Mouse (Mus musculus) MEL (cell line): Measurements from ENCODE around the gene Taf6. TPM values are rescaled to one million over a fixed set of nuclear protein-coding genes. Genes with fewer than 3 reads are reported as not detected.

Experiments
- DNase-seq: peaks from one replicate; pipeline ENCODE4 v3.0.0; 2011; ENCODE audit warnings: low read depth, low spot score
- H3K27ac ChIP-seq: 2 replicates; pipeline ENCODE4 v1.5.1; 2012; ENCODE audit warnings: low read depth, mild to moderate bottlenecking, control low read depth, low read length, moderate library complexity; ENCODE audit not compliant: control insufficient read depth
- H3K27me3 ChIP-seq, 2 experiments: fragments of 150-350 bp in 1 of 2; sonication (generic) in 1 of 2; 2 replicates each; pipeline ENCODE4 v1.6.1; 2012; ENCODE audit warnings: low read length in 2 of 2, mild to moderate bottlenecking in 2 of 2, improper control_type of control experiment in 1 of 2, moderate library complexity in 1 of 2; ENCODE audit not compliant: insufficient read depth in 2 of 2, control insufficient read depth in 1 of 2
- H3K36me3 ChIP-seq, 2 experiments: 2 replicates each; pipeline ENCODE4 v1.6.1; 2012 to 2014; ENCODE audit warnings: low read length in 2 of 2, improper control_type of control experiment in 1 of 2, inconsistent platforms in 1 of 2, mild to moderate bottlenecking in 1 of 2; ENCODE audit not compliant: insufficient read depth in 2 of 2, control insufficient read depth in 1 of 2
- H3K4me1 ChIP-seq, 2 experiments: fragments of 150-350 bp in 1 of 2; sonication (generic) in 1 of 2; 2 replicates each; pipeline ENCODE4 v1.6.1; 2012; ENCODE audit warnings: low read length in 2 of 2, improper control_type of control experiment in 1 of 2, mild to moderate bottlenecking in 1 of 2; ENCODE audit not compliant: insufficient read depth in 2 of 2, control insufficient read depth in 1 of 2
- H3K4me3 ChIP-seq, 2 experiments: fragments of 150-350 bp in 1 of 2; sonication (generic) in 1 of 2; 2 replicates each; pipeline ENCODE4 v1.5.1; 2012; ENCODE audit warnings: low read depth in 2 of 2, low read length in 2 of 2, mild to moderate bottlenecking in 2 of 2, moderate library complexity in 2 of 2, control low read depth in 1 of 2, improper control_type of control experiment in 1 of 2; ENCODE audit not compliant: control insufficient read depth in 1 of 2, insufficient read depth in 1 of 2
- H3K79me2 ChIP-seq: 2 replicates; pipeline ENCODE4 v1.6.1; 2012; ENCODE audit warnings: mild to moderate bottlenecking, low read length, moderate library complexity; ENCODE audit not compliant: control insufficient read depth, poor library complexity, insufficient read depth
- H3K9ac ChIP-seq: 2 replicates; pipeline ENCODE4 v1.6.1; 2012; ENCODE audit warnings: low read depth, mild to moderate bottlenecking, control low read depth, low read length, moderate library complexity; ENCODE audit not compliant: control insufficient read depth, poor library complexity, severe bottlenecking
- H3K9me3 ChIP-seq: fragments of 150-350 bp; sonication (generic); replicated peaks from 2 replicates; pipeline ENCODE4 v1.6.1; 2012; ENCODE audit warnings: mild to moderate bottlenecking, low read length, improper control_type of control experiment, moderate library complexity; ENCODE audit not compliant: insufficient read depth
- BHLHE40 ChIP-seq: IDR thresholded peaks from 2 replicates; pipeline ENCODE4 v1.6.1; 2012; ENCODE audit warnings: low read depth, mild to moderate bottlenecking, inconsistent platforms, low read length, improper control_type of control experiment, borderline replicate concordance
- CHD1 ChIP-seq: IDR thresholded peaks from 2 replicates; pipeline ENCODE4 v1.6.1; 2012; ENCODE audit warnings: low read depth, mild to moderate bottlenecking, inconsistent platforms, low read length, improper control_type of control experiment
- CHD2 ChIP-seq: IDR thresholded peaks from 2 replicates; pipeline ENCODE4 v1.6.1; 2011; ENCODE audit warnings: low read length, improper control_type of control experiment
- CTCF ChIP-seq, 3 experiments: IDR thresholded peaks in 2 of 3; conservative IDR thresholded peaks in 1 of 3; 2 replicates each; pipeline ENCODE4 v1.5.1; 2011 to 2012; ENCODE audit warnings: low read length in 3 of 3, low read depth in 2 of 3, mild to moderate bottlenecking in 2 of 3, improper control_type of control experiment in 1 of 3, inconsistent platforms in 1 of 3, mixed read lengths in 1 of 3, moderate library complexity in 1 of 3; ENCODE audit not compliant: control insufficient read depth in 1 of 3, insufficient read depth in 1 of 3, poor library complexity in 1 of 3, severe bottlenecking in 1 of 3
- E2F4 ChIP-seq: IDR thresholded peaks from 2 replicates; pipeline ENCODE4 v1.6.1; 2011; ENCODE audit warnings: low read depth, low read length, improper control_type of control experiment, borderline replicate concordance
- ELF1 ChIP-seq: IDR thresholded peaks from 2 replicates; pipeline ENCODE4 v1.6.1; 2014; ENCODE audit warnings: low read depth, mild to moderate bottlenecking, inconsistent platforms, low read length, improper control_type of control experiment, moderate library complexity
- EP300 ChIP-seq, 2 experiments: IDR thresholded peaks; 2 replicates each; pipeline ENCODE4 v1.6.1; 2011; ENCODE audit warnings: improper control_type of control experiment in 2 of 2, low read length in 2 of 2, low read depth in 1 of 2, mild to moderate bottlenecking in 1 of 2
- GABPA ChIP-seq: IDR thresholded peaks from 2 replicates; pipeline ENCODE4 v1.6.1; 2012; ENCODE audit warnings: low read depth, mild to moderate bottlenecking, inconsistent platforms, low read length, improper control_type of control experiment, moderate library complexity
- GATA1 ChIP-seq: IDR thresholded peaks from 2 replicates; pipeline ENCODE4 v1.6.1; 2011; ENCODE audit warnings: low read depth, low read length, improper control_type of control experiment
- JUND ChIP-seq: IDR thresholded peaks from 2 replicates; pipeline ENCODE4 v1.6.1; 2011; ENCODE audit warnings: low read depth, mild to moderate bottlenecking, improper control_type of control experiment, low read length
- KAT2A ChIP-seq: conservative IDR thresholded peaks from 2 replicates; pipeline ENCODE4 v1.6.1; 2012; ENCODE audit warnings: low read depth, low read length, improper control_type of control experiment, inconsistent platforms
- MAFK ChIP-seq: IDR thresholded peaks from 2 replicates; pipeline ENCODE4 v1.6.1; 2011; ENCODE audit warnings: low read depth, mild to moderate bottlenecking, low read length, improper control_type of control experiment, borderline replicate concordance
- MAX ChIP-seq: IDR thresholded peaks from 2 replicates; pipeline ENCODE4 v1.6.1; 2011; ENCODE audit warnings: low read length, improper control_type of control experiment
- MAZ ChIP-seq: IDR thresholded peaks from 2 replicates; pipeline ENCODE4 v1.6.1; 2012; ENCODE audit warnings: low read depth, mild to moderate bottlenecking, inconsistent platforms, low read length, improper control_type of control experiment
- MEF2A ChIP-seq: IDR thresholded peaks from 2 replicates; pipeline ENCODE4 v1.6.1; 2014; ENCODE audit warnings: low read depth, mild to moderate bottlenecking, inconsistent platforms, low read length, improper control_type of control experiment; ENCODE audit not compliant: poor library complexity, insufficient replicate concordance, severe bottlenecking; ENCODE audit errors: extremely low read depth
- MXI1 ChIP-seq: IDR thresholded peaks from 2 replicates; pipeline ENCODE4 v1.6.1; 2011; ENCODE audit warnings: mild to moderate bottlenecking, low read depth, low read length, improper control_type of control experiment
- MYB ChIP-seq: IDR thresholded peaks from 2 replicates; pipeline ENCODE4 v1.6.1; 2011; ENCODE audit warnings: mild to moderate bottlenecking, low read depth, low read length, improper control_type of control experiment
- MYC ChIP-seq: IDR thresholded peaks from 2 replicates; pipeline ENCODE4 v1.6.1; 2011; ENCODE audit warnings: low read depth, mild to moderate bottlenecking, low read length, improper control_type of control experiment, moderate library complexity
- NELFE ChIP-seq: IDR thresholded peaks from 2 replicates; pipeline ENCODE4 v1.6.1; 2011; ENCODE audit warnings: low read depth, low read length, improper control_type of control experiment
- NRF1 ChIP-seq: IDR thresholded peaks from 2 replicates; pipeline ENCODE4 v1.6.1; 2014; ENCODE audit warnings: low read depth, mild to moderate bottlenecking, inconsistent platforms, low read length, improper control_type of control experiment, moderate library complexity; ENCODE audit not compliant: poor library complexity, insufficient read depth, severe bottlenecking
- POLR2A ChIP-seq, 2 experiments: IDR thresholded peaks; 2 replicates each; pipeline ENCODE4 v1.6.1; 2011 to 2012; ENCODE audit warnings: low read length in 2 of 2, mild to moderate bottlenecking in 2 of 2, control low read depth in 1 of 2, improper control_type of control experiment in 1 of 2, low read depth in 1 of 2, moderate library complexity in 1 of 2; ENCODE audit not compliant: control insufficient read depth in 1 of 2, insufficient read depth in 1 of 2, poor library complexity in 1 of 2
- POLR2AphosphoS2 ChIP-seq: IDR thresholded peaks from 2 replicates; pipeline ENCODE4 v1.6.1; 2011; ENCODE audit warnings: low read length, improper control_type of control experiment
- POLR2AphosphoS5 ChIP-seq: IDR thresholded peaks from 2 replicates; pipeline ENCODE4 v1.6.1; 2012; ENCODE audit warnings: low read depth, borderline replicate concordance, mild to moderate bottlenecking, inconsistent platforms, low read length, moderate library complexity, mixed read lengths
- RAD21 ChIP-seq: IDR thresholded peaks from 2 replicates; pipeline ENCODE4 v1.6.1; 2011; ENCODE audit warnings: mild to moderate bottlenecking, low read depth, low read length, improper control_type of control experiment
- RCOR1 ChIP-seq: IDR thresholded peaks from 2 replicates; pipeline ENCODE4 v1.6.1; 2012; ENCODE audit warnings: low read depth, mild to moderate bottlenecking, inconsistent platforms, low read length, improper control_type of control experiment
- SIN3A ChIP-seq: IDR thresholded peaks from 2 replicates; pipeline ENCODE4 v1.6.1; 2012; ENCODE audit warnings: low read length, improper control_type of control experiment, inconsistent platforms
- SMC3 ChIP-seq: IDR thresholded peaks from 2 replicates; pipeline ENCODE4 v1.6.1; 2011; ENCODE audit warnings: low read depth, low read length, improper control_type of control experiment
- TAL1 ChIP-seq: IDR thresholded peaks from 2 replicates; pipeline ENCODE4 v1.6.1; 2012; ENCODE audit warnings: mild to moderate bottlenecking, inconsistent platforms, low read length, moderate library complexity, mixed read lengths
- TBP ChIP-seq: IDR thresholded peaks from 2 replicates; pipeline ENCODE4 v1.8.0; 2011; ENCODE audit warnings: low read depth, low read length, improper control_type of control experiment
- TCF12 ChIP-seq: IDR thresholded peaks from 2 replicates; pipeline ENCODE4 v1.6.1; 2014; ENCODE audit warnings: low read depth, mild to moderate bottlenecking, inconsistent platforms, low read length, improper control_type of control experiment, moderate library complexity
- UBTF ChIP-seq: IDR thresholded peaks from 2 replicates; pipeline ENCODE4 v1.6.1; 2012; ENCODE audit warnings: low read depth, mild to moderate bottlenecking, inconsistent platforms, low read length, improper control_type of control experiment, moderate library complexity, borderline replicate concordance; ENCODE audit not compliant: insufficient read depth
- USF1 ChIP-seq: IDR thresholded peaks from 2 replicates; pipeline ENCODE4 v1.6.1; 2014; ENCODE audit warnings: low read depth, mild to moderate bottlenecking, inconsistent platforms, low read length, improper control_type of control experiment, moderate library complexity
- USF2 ChIP-seq, 2 experiments: IDR thresholded peaks; 2 replicates each; pipeline ENCODE4 v1.6.1; 2011 to 2012; ENCODE audit warnings: improper control_type of control experiment in 2 of 2, low read length in 2 of 2, borderline replicate concordance in 1 of 2, inconsistent platforms in 1 of 2, low read depth in 1 of 2, mild to moderate bottlenecking in 1 of 2; ENCODE audit not compliant: insufficient read depth in 1 of 2
- ZC3H11A ChIP-seq: IDR thresholded peaks from 2 replicates; pipeline ENCODE4 v1.6.1; 2012; ENCODE audit warnings: low read depth, mild to moderate bottlenecking, inconsistent platforms, low read length, improper control_type of control experiment
- ZKSCAN1 ChIP-seq: IDR thresholded peaks from 2 replicates; pipeline ENCODE4 v1.6.1; 2012; ENCODE audit warnings: low read depth, mild to moderate bottlenecking, inconsistent platforms, low read length, improper control_type of control experiment, moderate library complexity
- ZMIZ1 ChIP-seq: IDR thresholded peaks from 2 replicates; pipeline ENCODE4 v1.6.1; 2012; ENCODE audit warnings: low read depth, mild to moderate bottlenecking, inconsistent platforms, low read length, improper control_type of control experiment, moderate library complexity
- ZNF384 ChIP-seq: IDR thresholded peaks from 2 replicates; pipeline ENCODE4 v1.6.1; 2012; ENCODE audit warnings: low read depth, mild to moderate bottlenecking, inconsistent platforms, low read length, improper control_type of control experiment
- polyA plus RNA-seq, 2 experiments: library from polyadenylated mRNA; stranded (reverse) in 1 of 2; unstranded in 1 of 2; fragments of >175 nt in 1 of 2; fragments of >200 nt in 1 of 2; gene quantifications; 2 replicates each; pipeline versions ENCODE4 v1.2.1 to v1.2.4; 2012; ENCODE audit warnings: low replicate concordance in 2 of 2, low read depth in 1 of 2; ENCODE audit not compliant: insufficient read length in 2 of 2, insufficient read depth in 1 of 2, missing spikeins in 1 of 2
- total RNA-seq: library from RNA; depleted of rRNA; stranded (reverse); fragments of 300-350 nt; gene quantifications from 2 replicates; pipeline ENCODE4 v1.2.3, GENCODE M21; 2012

Gene Taf6
- total and polyA plus RNA-seq, 3 experiments: 52.6 to 94.7 TPM; not detected in 1

DNA sequence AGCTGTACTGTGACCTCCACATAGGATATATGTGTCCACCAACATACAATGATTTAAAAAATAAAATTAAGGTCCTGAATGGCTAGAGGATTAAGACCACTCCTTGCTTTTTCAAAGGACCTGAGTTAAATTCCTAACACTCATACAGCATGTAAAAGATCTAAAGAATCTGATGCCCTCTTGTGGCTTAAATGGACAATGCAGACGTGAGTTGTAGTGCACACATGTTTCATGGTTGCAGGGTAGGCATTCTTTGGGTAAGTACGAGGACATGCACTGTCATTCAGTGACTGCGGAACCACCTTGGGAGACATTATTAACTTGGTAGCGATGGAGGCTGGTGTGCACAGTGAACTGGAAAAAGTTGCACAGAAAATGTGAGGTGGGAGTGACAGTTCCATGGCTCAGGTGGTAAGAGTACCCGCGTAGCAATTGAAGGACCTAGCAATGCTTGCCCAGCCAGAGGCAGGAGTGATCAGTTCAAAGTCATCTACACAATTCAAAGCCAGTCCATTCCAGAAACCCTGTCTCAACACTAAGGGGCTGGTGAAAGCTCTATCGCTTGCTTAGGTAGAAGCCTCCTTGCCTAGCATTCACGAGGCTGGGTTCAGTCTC lies 49.2 kb downstream of the Taf6 start:
- no peaks in the 10 kb centered on the region for H3K27me3 ChIP-seq
- H3K27ac ChIP-seq: no peak overlapping the region
- no peaks in the 10 kb centered on the region for H3K79me2 ChIP-seq
- DNase-seq: peak; percentile 88
- no peak overlapping the region for H3K9ac ChIP-seq
- peaks cover 5 to 8% of the 10 kb centered on the region in 2 experiments for H3K4me1 ChIP-seq
- H3K9me3 ChIP-seq: no peaks in the 10 kb centered on the region
- H3K4me3 ChIP-seq: no peak overlapping the region
- peaks cover 0 to 18% of the 10 kb centered on the region in 2 experiments; a peak in 2 of 4 replicates for H3K36me3 ChIP-seq
- TF ChIP-seq MXI1 (peak; percentile 67), POLR2AphosphoS5 (no peak), BHLHE40 (no peak), UBTF (no peak), RCOR1 (no peak), TAL1 (no peak), CHD1 (no peak), ELF1 (no peak), JUND (no peak), ZC3H11A (peak; percentile 63), MAFK (no peak), E2F4 (no peak), GABPA (no peak), RAD21 (peak; percentile 65), SIN3A (peak; percentile 66; the same call in 1 of the 2 replicates), TBP (no peak), SMC3 (peak; percentile 72), ZMIZ1 (no peak), MAZ (no peak), POLR2A (IDR thresholded peaks at IDR 0.05; ENCODE audit: control insufficient read depth in 1 of 2, insufficient read depth in 1 of 2, low read depth in 1 of 2, low read length in 2 of 2, poor library complexity in 1 of 2) (no peak), TCF12 (no peak), GATA1 (no peak), NRF1 (no peak), KAT2A (no peak), MEF2A (no peak), USF2 (IDR thresholded peaks at IDR 0.05; ENCODE audit: borderline replicate concordance in 1 of 2, insufficient read depth in 1 of 2, low read depth in 1 of 2, low read length in 2 of 2) (no peak), ZNF384 (no peak), NELFE (no peak), EP300 (IDR thresholded peaks at IDR 0.05; ENCODE audit: low read depth in 1 of 2, low read length in 2 of 2) (no peak), MAX (peak; percentile 78), MYB (no peak), POLR2AphosphoS2 (no peak), CTCF (IDR thresholded peaks at IDR 0.05 in 2 of 3, conservative IDR thresholded peaks at IDR 0.05 in 1 of 3; ENCODE audit: control insufficient read depth in 1 of 3, insufficient read depth in 1 of 3, low read depth in 2 of 3, low read length in 3 of 3, poor library complexity in 1 of 3, severe bottlenecking in 1 of 3) (peak; percentile 33 to 78 (median 76); a peak in 5 of 6 replicates), USF1 (no peak), CHD2 (no peak), ZKSCAN1 (no peak), MYC (peak; percentile 91)
